In genomic region chr1:160496906-160497577, GRCm38 (mm10) we compare ENCODE assay signal across 12 mouse cellular contexts.
"Had no signal": no experiment of that assay in that cellular context is flagged by ENCODE, and none has a peak within 500 bp of the region (broad histone marks: within the 10 kb centered on the region; RNA-seq: fewer than 3 reads in every experiment).

No protein-coding gene starts in this region.

- H3K9ac ChIP-seq: intestine, embryonic 15.5 days; limb, embryonic 15.5 days; liver, embryonic 12.5 days; lung, embryonic 14.5 days had no signal

- ATAC-seq: intestine, embryonic 15.5 days; liver, embryonic 12.5 days had no signal

- H3K4me1 ChIP-seq: intestine, embryonic 15.5 days; limb, embryonic 15.5 days; liver, embryonic 12.5 days had no signal

- H3K9me3 ChIP-seq: intestine, embryonic 15.5 days; limb, embryonic 15.5 days; liver, embryonic 12.5 days had no signal

- H3K27me3 ChIP-seq: intestine, embryonic 15.5 days; limb, embryonic 15.5 days; liver, embryonic 12.5 days had no signal

- H3K4me3 ChIP-seq: intestine, embryonic 15.5 days; left cerebral cortex, adult 2 months; limb, embryonic 15.5 days; liver, embryonic 12.5 days; myocyte had no signal

- H3K36me3 ChIP-seq: intestine, embryonic 15.5 days; limb, embryonic 15.5 days; liver, embryonic 12.5 days had no signal

- DNase-seq: kidney, adult 18-20 months; kidney, postnatal 10 days; lung, embryonic 14.5 days; lung, postnatal 10 days; lung, postnatal 4 days; thymus, adult 18-20 months; thymus, postnatal 14 days had no signal

- H3K4me2 ChIP-seq: intestine, embryonic 15.5 days; limb, embryonic 15.5 days; liver, embryonic 12.5 days; lung, embryonic 14.5 days had no signal

- H3K27ac ChIP-seq: intestine, embryonic 15.5 days; left cerebral cortex, adult 2 months; limb, embryonic 15.5 days; liver, embryonic 12.5 days had no signal
